Mouse (Mus musculus) bone marrow, adult 2 months (tissue): ENCODE measurements at regions not wholly inside any gene's neighbourhood (a gene's known extent, or its start where the extent isn't known, plus 50 kb on each side); places are given as distances from the start of the nearest gene placed in this dataset.

Source experiments
- CTCF ChIP-seq: fragments of 200-500 bp; IDR thresholded peaks from 2 replicates; pipeline ENCODE4 v1.5.1; 2011; ENCODE audit warnings: low read length, control low read depth; ENCODE audit not compliant: control insufficient read depth, insufficient read depth
- POLR2A ChIP-seq: fragments of 200-500 bp; IDR thresholded peaks from 2 replicates; pipeline ENCODE4 v1.6.1; 2011; ENCODE audit warnings: low read depth, mild to moderate bottlenecking, control low read depth, low read length, borderline replicate concordance; ENCODE audit not compliant: control insufficient read depth

DNA sequence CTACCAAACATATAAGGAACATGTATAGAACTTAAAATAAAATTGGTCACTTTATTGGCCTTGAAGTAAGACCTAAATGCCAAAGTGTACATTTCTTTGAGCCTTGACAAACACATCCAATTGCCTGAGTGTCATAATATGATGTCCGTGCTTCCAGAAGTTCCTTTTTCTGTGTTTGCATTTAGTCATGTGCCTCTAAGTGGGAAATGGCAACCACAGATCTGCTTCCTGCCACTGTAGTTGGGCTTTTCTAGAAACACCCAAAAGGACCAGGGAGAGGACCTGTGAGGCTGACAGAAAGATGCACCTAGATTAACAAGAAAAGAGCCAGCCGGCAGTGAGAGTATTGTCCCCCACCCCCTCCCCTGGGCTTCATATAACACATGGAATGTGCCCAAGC lies 97.5 kb downstream of the Zfp619 start:
- no peak for TF ChIP-seq POLR2A
- no peak for TF ChIP-seq CTCF
